Mouse (Mus musculus): ENCODE measurements around the gene Mier3.

The Mier3 gene

DNA sequence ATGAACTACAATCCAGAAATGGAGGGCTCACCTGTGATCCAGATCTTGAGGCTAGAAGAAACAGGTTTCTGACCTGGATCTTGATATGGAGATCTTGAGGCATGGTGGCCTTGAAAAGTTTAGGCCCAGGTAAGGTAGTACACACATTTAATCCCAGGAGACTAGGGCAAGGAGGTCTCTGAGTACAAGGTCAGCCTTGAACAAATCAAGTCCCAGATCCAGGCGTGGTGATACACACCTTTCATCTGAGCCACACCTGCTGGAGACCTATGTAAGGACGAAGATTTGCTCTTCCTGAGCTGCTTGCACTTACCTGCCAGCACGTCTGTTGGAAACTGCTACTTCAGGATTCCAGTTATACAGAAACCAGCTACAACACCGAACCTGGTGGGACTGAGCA is at the start of gene Mier3:
TSS of gene Mier3 (plus strand) at position 301 of the 400 bp plus-strand sequence.
- no peak for DNase-seq (ENCODE audit: low spot score in 2 of 2)

- no peak for DNase-seq (ENCODE audit: low spot score in 2 of 2)
Measured at GRCm38 (mm10) chr13:111634163-111635160, 46.3 kb upstream of the Mier3 start.

DNA sequence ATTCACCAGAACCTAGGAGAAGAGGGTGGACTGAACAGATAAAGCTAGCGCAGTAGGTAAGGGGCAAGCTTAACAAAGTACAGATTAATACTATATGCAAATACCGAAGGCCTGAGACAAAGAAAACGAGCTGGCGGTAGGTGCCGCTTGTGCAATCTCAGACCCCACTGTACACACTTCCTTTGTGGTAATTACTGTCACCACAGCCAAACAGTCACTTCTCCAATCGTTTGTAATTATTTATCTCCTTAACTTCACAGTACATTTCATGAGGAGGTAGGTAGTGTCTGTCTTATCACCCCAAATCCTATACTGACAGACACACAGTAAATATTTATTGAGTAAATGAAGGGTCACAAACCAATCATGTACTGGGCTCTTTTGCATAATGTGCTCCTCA is 40.5 kb upstream of the Mier3 start:
- no peak for DNase-seq (ENCODE audit: low spot score in 2 of 2)

- no peak for DNase-seq (ENCODE audit: low spot score in 2 of 2)
Measured at GRCm38 (mm10) chr13:111643636-111644035, 37.1 kb upstream of the Mier3 start.

DNA sequence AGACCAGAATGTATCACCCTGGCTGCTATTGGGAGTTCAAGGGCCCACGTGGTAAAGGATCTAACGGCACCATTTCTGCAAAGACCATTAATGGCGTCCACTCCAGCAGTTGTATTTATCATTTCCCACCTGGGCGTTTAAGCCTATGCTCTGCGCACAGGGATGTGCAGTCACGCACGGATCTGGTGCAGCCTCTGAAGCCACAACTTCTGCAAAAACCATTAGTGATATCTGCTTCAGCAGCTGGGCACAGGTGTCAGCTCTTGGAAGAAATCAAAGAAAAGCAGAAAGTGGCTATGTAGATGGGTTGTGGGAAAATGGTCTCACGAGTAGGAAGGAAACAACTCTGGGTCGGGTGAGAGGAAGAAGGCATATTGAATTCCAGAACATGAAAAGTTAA is 34.6 kb upstream of the Mier3 start:
- DNase-seq (ENCODE audit: low spot score in 2 of 2) = no peak

GRCm38 (mm10) chr13:111647279-111647678 is 33.5 kb upstream of the Mier3 start:
- DNase-seq (ENCODE audit: low spot score in 2 of 2) = no peak

- DNase-seq (ENCODE audit: low spot score in 2 of 2) = no peak
Measured at GRCm38 (mm10) chr13:111651020-111651419, 29.8 kb upstream of the Mier3 start.

- DNase-seq (ENCODE audit: low spot score in 2 of 2) = no peak
Measured at GRCm38 (mm10) chr13:111655273-111655672, 25.5 kb upstream of the Mier3 start.

GRCm38 (mm10) chr13:111655856-111656255 is 24.9 kb upstream of the Mier3 start:
- DNase-seq (ENCODE audit: low spot score in 2 of 2) = no peak

- DNase-seq (ENCODE audit: low spot score in 2 of 2) = no peak
Measured at GRCm38 (mm10) chr13:111656309-111656708, 24.5 kb upstream of the Mier3 start.

DNA sequence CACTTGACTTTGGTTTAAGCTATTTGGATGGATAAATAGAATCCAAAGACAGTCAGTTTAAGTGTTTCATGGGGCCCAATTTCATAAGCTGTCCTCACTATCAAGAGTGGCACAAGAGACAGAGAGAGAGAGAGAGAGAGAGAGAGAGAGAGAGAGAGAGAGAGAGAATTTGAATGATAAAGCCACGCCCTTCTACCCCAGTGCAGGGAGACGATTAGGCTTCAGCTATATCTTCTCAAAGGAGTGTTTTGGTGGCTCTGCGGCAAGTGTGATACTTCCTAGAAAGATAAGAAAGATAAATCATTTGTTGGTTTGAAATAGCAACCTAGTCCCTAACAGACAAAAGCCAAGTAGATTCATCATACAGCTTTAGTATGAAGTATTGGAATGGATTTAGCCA is 24.0 kb upstream of the Mier3 start:
- no peak for DNase-seq (ENCODE audit: low spot score in 2 of 2)

DNA sequence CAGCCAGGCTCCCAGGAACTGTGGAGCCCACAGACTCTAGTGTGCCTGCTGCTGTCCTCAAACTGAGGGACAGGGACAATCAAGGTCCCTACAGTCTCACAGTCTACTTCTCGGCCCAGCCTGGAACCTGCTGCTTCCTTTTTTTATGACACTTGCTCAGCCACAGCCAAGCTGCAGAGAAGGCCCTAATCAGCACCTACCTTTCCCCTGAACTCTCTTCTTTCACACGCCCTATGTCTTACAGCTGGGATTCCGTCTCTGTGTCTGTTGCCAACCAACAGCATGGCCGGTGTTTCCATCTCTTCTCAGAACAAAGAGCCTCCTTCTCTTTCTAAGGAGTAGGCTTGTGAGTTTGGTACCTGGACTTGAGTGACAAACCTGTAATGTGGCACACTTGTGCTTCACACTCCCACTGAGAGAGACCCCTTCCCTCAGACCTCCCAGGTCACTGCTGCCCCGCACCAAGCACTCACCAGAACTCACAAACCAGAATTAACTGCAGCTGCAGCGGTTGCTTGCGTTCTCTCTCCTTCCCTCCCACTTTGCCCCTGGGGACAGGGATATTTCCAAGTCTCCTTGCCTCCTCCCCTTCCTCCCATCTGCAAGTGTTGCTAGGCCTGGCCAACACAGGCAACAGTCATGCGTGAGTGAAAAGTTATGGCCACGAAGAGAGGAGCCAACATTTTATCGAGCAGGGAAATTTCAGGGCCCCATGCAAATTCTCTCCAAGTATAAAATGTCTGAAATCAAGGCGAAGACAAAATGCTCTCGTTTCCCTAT is 22.1 kb upstream of the Mier3 start:
- DNase-seq (ENCODE audit: low spot score in 2 of 2) = no peak

DNA sequence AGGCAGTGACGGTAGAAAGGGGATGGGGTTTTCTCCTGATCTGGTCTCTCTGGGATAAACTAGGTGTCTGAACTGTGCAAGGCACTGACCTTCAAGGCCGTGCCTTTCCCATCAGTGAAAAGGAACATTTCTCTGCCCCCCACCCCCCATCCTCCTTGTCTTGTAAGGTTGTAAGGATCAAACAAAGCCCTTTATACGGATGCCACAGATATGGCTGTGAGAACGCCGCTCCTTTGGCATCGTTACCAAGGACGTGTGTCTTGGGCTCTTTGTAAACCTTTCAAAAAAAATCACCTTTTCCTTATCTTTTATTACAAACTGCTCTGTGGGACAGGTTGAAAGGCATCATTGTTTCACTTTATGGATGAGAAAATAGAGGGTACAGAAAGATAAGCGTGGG is 21.3 kb upstream of the Mier3 start:
- no peak for DNase-seq (ENCODE audit: low spot score in 2 of 2)

GRCm38 (mm10) chr13:111660072-111660471 is 20.7 kb upstream of the Mier3 start:
- no peak for DNase-seq (ENCODE audit: low spot score in 2 of 2)

DNA sequence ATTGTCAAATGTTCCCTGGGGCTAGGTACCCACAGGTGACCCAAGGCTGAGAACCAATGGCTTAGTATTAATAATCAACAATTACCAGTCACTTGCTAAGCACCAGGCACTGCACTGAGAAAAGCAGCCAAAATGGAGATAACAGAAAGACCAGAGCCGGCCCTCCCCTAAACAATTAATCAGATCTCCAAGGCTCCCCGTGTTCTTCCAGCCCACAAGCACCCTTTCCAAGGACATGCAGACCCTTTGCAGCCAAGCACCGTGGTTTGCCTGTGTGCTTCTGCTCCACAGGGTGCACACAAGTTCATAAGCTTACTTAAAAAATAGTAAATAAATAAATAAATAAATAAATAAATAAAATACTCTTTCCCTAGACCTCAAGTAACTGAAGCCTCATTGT is 20.2 kb upstream of the Mier3 start:
- DNase-seq (ENCODE audit: low spot score in 2 of 2) = no peak

DNA sequence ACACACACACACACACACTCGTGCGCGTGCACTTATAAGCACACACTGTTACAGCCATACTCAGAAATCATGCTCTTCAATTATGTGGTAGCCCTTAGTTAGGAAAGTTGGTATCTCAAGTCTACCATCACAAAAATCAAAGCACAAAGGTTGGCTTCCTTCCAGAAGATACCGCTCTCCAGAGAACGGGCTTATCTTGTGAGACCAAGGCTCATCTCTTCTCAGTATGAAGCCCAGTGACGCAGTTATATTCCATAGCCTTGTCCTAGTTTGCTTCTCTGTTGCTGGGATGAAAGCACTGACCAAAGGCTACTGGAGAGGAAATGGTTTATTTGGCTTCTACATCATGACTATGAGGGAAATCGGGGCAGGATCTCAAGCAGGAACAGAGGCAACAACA is 12.8 kb upstream of the Mier3 start:
- no peak for DNase-seq (ENCODE audit: low spot score in 2 of 2)

DNA sequence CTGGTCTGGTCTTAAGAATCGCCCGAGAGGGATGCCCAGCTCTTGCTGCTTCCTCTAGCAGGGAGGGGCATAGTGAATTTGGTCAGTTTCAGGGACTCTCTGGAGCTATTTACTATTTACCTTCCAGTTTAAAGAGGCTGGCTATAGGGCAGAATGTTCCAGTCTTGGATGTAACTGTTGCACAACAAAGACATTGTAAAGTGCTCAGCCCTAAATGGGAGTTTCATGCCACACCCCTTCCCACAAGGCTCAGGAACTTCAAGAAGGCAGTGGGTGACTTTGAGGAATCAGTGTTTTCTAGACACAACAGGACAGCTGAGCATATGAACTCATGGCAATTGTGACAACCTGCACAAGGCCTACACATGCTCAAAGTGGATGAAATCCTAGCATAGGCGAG is 3.9 kb upstream of the Mier3 start:
- no peak for DNase-seq (ENCODE audit: low spot score in 2 of 2)

- no peak for DNase-seq (ENCODE audit: low spot score in 2 of 2)
Measured at GRCm38 (mm10) chr13:111684056-111684625, 3.4 kb downstream of the Mier3 start.

DNA sequence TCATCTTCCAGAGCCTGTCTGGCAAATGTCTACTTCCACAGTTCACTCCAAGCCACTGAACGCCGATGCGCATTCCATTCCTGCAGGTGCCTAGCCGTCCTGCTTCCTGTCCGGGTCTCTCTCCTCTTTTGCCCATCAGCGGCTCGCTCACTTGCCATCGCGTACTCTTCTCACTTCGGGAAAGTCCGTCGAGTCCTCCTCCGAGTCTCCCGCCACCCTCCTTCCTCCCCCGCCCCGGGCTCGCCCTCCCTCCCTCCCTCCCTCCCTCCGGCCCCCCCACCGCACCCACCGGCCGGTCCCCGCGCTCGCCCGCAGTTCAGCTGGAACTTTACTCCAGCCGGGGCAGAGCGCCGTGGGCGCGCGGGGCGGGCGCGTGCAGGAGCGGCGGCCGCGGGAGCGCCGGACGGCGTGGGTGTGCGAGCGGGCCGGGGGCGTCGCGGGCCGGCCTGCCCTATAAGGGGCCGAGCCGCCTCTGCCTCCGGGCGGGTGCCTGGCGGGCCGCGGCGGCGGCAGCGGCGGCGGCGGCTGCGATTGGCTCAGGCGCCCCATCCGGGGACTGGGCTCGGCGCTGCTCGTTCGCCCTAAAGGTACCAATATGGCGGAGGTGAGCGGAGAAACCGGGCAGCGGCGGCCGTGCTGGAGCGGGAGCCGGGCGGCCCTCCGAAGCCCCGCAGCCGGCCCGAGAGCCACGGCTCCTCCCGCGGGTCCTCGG is 5.1 kb downstream of the Mier3 start:
- peak; percentile 80 for DNase-seq (ENCODE audit: low spot score in 2 of 2)

DNA sequence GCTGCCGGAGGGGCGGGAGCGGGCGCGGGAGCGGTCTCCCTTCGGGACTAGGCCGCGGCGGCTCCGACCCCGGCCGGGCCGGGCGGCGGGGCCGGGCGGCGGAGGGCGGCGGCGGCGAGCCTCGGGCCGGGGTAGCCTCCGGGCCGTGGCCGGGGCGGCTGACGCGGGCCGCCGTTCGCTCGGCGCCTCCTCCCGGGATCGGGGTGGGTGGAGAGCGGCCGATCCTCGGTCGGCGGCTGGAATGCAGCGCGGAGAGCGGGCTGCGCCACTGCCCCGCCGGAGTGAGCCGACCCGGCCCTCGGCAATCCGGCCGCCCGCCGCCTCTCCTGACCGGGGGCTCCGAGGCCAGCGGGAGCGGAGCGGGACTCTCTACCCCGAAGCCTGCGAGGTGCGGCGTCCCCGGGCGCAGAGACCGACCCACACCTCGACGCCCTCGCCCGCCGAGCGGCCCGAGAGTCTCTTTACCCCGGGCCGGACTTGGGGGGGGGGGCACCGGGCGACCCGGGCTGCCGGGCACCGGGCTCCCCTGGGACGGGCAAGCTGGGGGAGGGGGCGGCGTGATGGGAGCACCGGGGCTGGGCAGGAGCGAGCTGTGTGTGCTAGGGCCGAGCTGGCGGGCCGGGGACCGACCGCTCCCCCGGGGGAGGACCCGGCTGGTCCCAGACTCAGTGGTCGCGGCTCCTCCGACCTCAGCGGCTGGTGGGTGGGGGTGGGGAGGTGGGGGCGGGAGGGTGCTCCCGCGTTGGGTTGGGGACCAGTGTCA is 5.9 kb downstream of the Mier3 start:
- peak in 1 of 2 experiments; percentile 3 for DNase-seq (ENCODE audit: low spot score in 2 of 2)

DNA sequence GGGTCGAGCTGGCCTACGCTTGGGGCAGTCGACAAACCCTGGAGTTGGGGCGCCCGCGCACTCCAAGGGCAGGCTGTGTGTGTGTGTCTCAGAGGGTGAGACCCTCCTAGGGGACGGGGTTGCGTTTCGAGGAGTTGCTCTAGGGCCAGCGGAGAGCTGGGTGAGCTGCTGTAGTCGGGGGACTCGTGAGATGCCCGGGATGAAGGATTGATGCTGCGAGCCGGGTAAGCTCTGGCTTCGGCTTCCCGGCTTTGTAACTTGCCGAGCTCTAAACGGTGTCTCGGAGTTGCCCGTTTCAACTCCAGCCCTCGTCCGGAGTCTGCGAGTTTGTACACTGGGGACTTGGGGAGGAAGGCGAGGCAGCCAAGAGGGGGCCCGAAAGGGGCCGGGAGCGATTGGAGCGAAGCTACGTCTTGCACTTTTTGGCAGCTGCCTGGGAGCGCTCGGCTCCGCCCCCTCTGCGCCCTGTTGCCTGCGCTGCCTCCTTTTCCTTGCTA is 6.6 kb downstream of the Mier3 start:
- peak; percentile 41 to 64 for DNase-seq (ENCODE audit: low spot score in 2 of 2)

All from urinary bladder, adult 18-20 months (tissue).